ENCODE assay signal across 18 mouse cellular contexts in the genomic region with DNA sequence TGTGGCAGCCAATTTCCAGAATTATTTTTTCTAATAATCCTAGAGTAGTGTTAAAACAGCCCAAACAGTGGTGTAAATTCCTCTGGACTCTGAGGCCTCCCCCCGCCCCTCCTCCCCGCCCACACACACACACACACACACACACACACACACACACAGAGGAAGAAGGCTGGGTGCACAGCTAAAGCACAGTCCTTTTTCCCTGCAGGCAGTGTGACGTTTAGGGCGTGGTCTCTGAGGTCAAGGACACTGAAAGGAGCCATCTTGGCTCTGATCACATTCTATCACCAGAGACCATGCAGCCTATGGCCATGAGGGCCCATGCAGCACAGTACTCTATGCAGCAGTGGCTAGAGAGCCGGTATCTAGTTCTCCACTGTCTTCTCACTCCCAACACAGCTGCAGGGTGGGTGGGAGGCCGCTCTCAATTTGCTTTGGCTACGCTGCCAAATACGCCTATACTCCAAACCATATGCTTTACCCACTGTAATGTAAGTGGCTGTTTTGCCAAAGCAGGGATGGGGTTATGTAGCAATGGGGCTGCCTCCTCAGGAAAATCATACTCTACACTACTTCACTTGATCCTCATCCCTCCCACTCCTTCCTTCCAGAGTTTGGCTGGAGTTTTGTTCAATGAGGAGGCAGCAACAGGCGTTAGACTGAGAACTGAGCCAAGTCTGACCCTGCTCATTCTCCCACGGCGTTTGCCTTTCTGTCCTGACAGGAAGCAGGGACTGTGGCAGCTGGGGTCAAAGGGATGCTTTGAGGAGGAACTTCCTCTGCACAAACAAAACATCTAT. TPM values are rescaled to one million over a fixed set of nuclear protein-coding genes. Genes with fewer than 3 reads are reported as not detected.
DNase-seq lines count a peak whose midpoint lies in the region; ATAC-seq lines count a peak whose summit lies in the region.
"Had no signal": no experiment of that assay in that cellular context is flagged by ENCODE, and none has a peak within 500 bp of the region (broad histone marks: within the 10 kb centered on the region; RNA-seq: fewer than 3 reads in every experiment).

No protein-coding gene starts in this region.

- no peaks in the 10 kb centered on the region for H3K36me3 ChIP-seq in heart, embryonic 14.5 days (ENCODE audit: control insufficient read depth, insufficient read depth, low read length)
- H3K36me3 ChIP-seq in heart, embryonic 11.5 days (ENCODE audit: control insufficient read depth, insufficient read depth, low read length), result no peaks in the 10 kb centered on the region
- no peaks in the 10 kb centered on the region for H3K36me3 ChIP-seq in kidney, embryonic 16.5 days (ENCODE audit: insufficient read depth, low read length)
- no peaks in the 10 kb centered on the region for H3K36me3 ChIP-seq in midbrain, embryonic 15.5 days (replicated peaks)
- H3K36me3 ChIP-seq: forebrain, embryonic 12.5 days; midbrain, embryonic 13.5 days had no signal

- H3K4me2 ChIP-seq in heart, embryonic 14.5 days (ENCODE audit: low read length), result no peak overlapping the region
- H3K4me2 ChIP-seq in heart, embryonic 11.5 days, result no peak overlapping the region
- H3K4me2 ChIP-seq in kidney, embryonic 16.5 days (replicated peaks; ENCODE audit: low read depth, low read length), result no peak overlapping the region
- no peak overlapping the region for H3K4me2 ChIP-seq in midbrain, embryonic 15.5 days
- H3K4me2 ChIP-seq: forebrain, embryonic 12.5 days; midbrain, embryonic 13.5 days had no signal

- H3K9ac ChIP-seq in heart, embryonic 14.5 days (ENCODE audit: low read length), result no peak overlapping the region
- no peak overlapping the region for H3K9ac ChIP-seq in heart, embryonic 11.5 days (ENCODE audit: low read depth, low read length)
- no peak overlapping the region for H3K9ac ChIP-seq in kidney, embryonic 16.5 days (replicated peaks; ENCODE audit: low read length)
- H3K9ac ChIP-seq in midbrain, embryonic 15.5 days, result no peak overlapping the region
- H3K9ac ChIP-seq: forebrain, embryonic 12.5 days; midbrain, embryonic 13.5 days had no signal

- H3K9me3 ChIP-seq in heart, embryonic 14.5 days (ENCODE audit: control insufficient read depth, low read length), result no peaks in the 10 kb centered on the region
- no peaks in the 10 kb centered on the region for H3K9me3 ChIP-seq in heart, embryonic 11.5 days (replicated peaks; ENCODE audit: control insufficient read depth, low read length)
- H3K9me3 ChIP-seq in kidney, embryonic 16.5 days (ENCODE audit: low read length), result no peaks in the 10 kb centered on the region
- no peaks in the 10 kb centered on the region for H3K9me3 ChIP-seq in midbrain, embryonic 15.5 days
- H3K9me3 ChIP-seq: forebrain, embryonic 12.5 days; midbrain, embryonic 13.5 days had no signal

- peaks cover 8 to 14% of the 10 kb centered on the region in 2 experiments for H3K4me1 ChIP-seq in heart, embryonic 14.5 days (ENCODE audit: control insufficient read depth in 2 of 2, insufficient read depth in 2 of 2, low read length in 2 of 2)
- H3K4me1 ChIP-seq in heart, embryonic 11.5 days (ENCODE audit: control insufficient read depth, insufficient read depth, low read length), result 0 out of 2 replicates have a peak, but pooled peaks cover 3% of the 10 kb centered on the region
- H3K4me1 ChIP-seq in kidney, embryonic 16.5 days (ENCODE audit: insufficient read depth, low read length), result peaks cover 8% of the 10 kb centered on the region
- 0 out of 2 replicates have a peak, but pooled peaks cover 3% of the 10 kb centered on the region for H3K4me1 ChIP-seq in midbrain, embryonic 15.5 days
- H3K4me1 ChIP-seq: forebrain, embryonic 12.5 days had no signal

- no peak for DNase-seq in kidney, postnatal 36 days
- DNase-seq in right cerebral cortex, postnatal 25 days, result peak; percentile 40
- no peak for DNase-seq in right cerebral cortex, postnatal 14 days
- DNase-seq in spleen, postnatal 14 days (ENCODE audit: low spot score in 2 of 2), result no peak
- DNase-seq: adrenal gland, postnatal 14 days; cerebellum, adult 11-12 months; gastrocnemius, postnatal 14 days; kidney, postnatal 25 days; spleen, adult 18-20 months had no signal

- no peaks in the 10 kb centered on the region for H3K27me3 ChIP-seq in heart, embryonic 14.5 days (ENCODE audit: control insufficient read depth, insufficient read depth, low read length)
- no peaks in the 10 kb centered on the region for H3K27me3 ChIP-seq in heart, embryonic 11.5 days (ENCODE audit: control insufficient read depth, insufficient read depth, low read length)
- H3K27me3 ChIP-seq in kidney, embryonic 16.5 days (ENCODE audit: insufficient read depth, low read length), result no peaks in the 10 kb centered on the region
- no peaks in the 10 kb centered on the region for H3K27me3 ChIP-seq in midbrain, embryonic 15.5 days (replicated peaks)
- H3K27me3 ChIP-seq: forebrain, embryonic 12.5 days; midbrain, embryonic 13.5 days had no signal

- H3K27ac ChIP-seq in heart, embryonic 14.5 days (replicated peaks in 1 of 2; ENCODE audit: control insufficient read depth in 1 of 2, insufficient read depth in 1 of 2, low read depth in 2 of 2, low read length in 2 of 2), result peak overlapping the region; percentile 26 to 49; a peak in 3 of 4 replicates
- H3K27ac ChIP-seq in heart, embryonic 11.5 days (ENCODE audit: low read depth, low read length), result no peak overlapping the region
- no peak overlapping the region for H3K27ac ChIP-seq in kidney, embryonic 16.5 days (ENCODE audit: low read length)
- no peak overlapping the region for H3K27ac ChIP-seq in midbrain, embryonic 15.5 days
- H3K27ac ChIP-seq: forebrain, embryonic 12.5 days; midbrain, embryonic 13.5 days had no signal

- WGBS in heart, embryonic 14.5 days, result 66% methylated on average over 11 of the region's 11 CpGs
- 62% methylated on average over 11 of the region's 11 CpGs for WGBS in heart, embryonic 11.5 days (ENCODE audit: insufficient replicate concordance)
- 44% methylated on average over 11 of the region's 11 CpGs for WGBS in kidney, embryonic 16.5 days
- WGBS in midbrain, embryonic 15.5 days, result 77% methylated on average over 11 of the region's 11 CpGs

- ATAC-seq in heart, embryonic 14.5 days (ENCODE audit: insufficient number of reproducible peaks, insufficient read depth, low FRiP score, low read depth), result no peak
- no peak for ATAC-seq in heart, embryonic 11.5 days (replicated peaks; ENCODE audit: insufficient number of reproducible peaks, low FRiP score, low TSS enrichment)
- ATAC-seq in kidney, embryonic 16.5 days (ENCODE audit: low FRiP score, low TSS enrichment), result peak; percentile 74
- no peak for ATAC-seq in midbrain, embryonic 15.5 days (replicated peaks)
- ATAC-seq: midbrain, embryonic 13.5 days had no signal

- H3K4me3 ChIP-seq in heart, embryonic 14.5 days (ENCODE audit: control insufficient read depth in 1 of 2, insufficient read depth in 1 of 2, low read depth in 1 of 2, low read length in 2 of 2), result no peak overlapping the region
- H3K4me3 ChIP-seq in heart, embryonic 11.5 days (ENCODE audit: low read depth, low read length), result no peak overlapping the region
- no peak overlapping the region for H3K4me3 ChIP-seq in kidney, embryonic 16.5 days (ENCODE audit: low read length)
- no peak overlapping the region for H3K4me3 ChIP-seq in midbrain, embryonic 15.5 days
- H3K4me3 ChIP-seq: forebrain, embryonic 12.5 days; midbrain, embryonic 13.5 days had no signal

RNA-seq across cellular contexts. Expression of a gene that starts 18.4 kb away (rescaled TPM):
- polyA plus RNA-seq in heart, embryonic 14.5 days (2014; fragmentation: Nextera tagmentation; extraction: Ambion mirVana), result 0.18 TPM in 1 of 2 replicates, not detected in the other
- polyA plus RNA-seq in heart, embryonic 11.5 days (2014; fragmentation: Nextera tagmentation; extraction: Ambion mirVana), result not detected in 2 replicates
- polyA plus RNA-seq in kidney, embryonic 16.5 days (2015; fragmentation: Nextera tagmentation; extraction: Ambion mirVana), result 0.14 TPM in 1 of 2 replicates, not detected in the other
- polyA plus RNA-seq in midbrain, embryonic 15.5 days (2015; fragmentation: Nextera tagmentation; extraction: Ambion mirVana), result 1.1 and 3.2 TPM in 2 replicates
- polyA plus RNA-seq: C2C12; liver, embryonic 16.5 days; thymus, postnatal 0 days had no signal

RNA-seq across cellular contexts. Expression of a gene that starts 54.8 kb away (rescaled TPM):
- polyA plus RNA-seq in heart, embryonic 14.5 days (2014; fragmentation: Nextera tagmentation; extraction: Ambion mirVana), result not detected in 2 replicates
- polyA plus RNA-seq in heart, embryonic 11.5 days (2014; fragmentation: Nextera tagmentation; extraction: Ambion mirVana), result not detected in 2 replicates
- polyA plus RNA-seq in kidney, embryonic 16.5 days (2015; fragmentation: Nextera tagmentation; extraction: Ambion mirVana), result not detected in 2 replicates
- not detected in 2 replicates for polyA plus RNA-seq in midbrain, embryonic 15.5 days (2015; fragmentation: Nextera tagmentation; extraction: Ambion mirVana)
- polyA plus RNA-seq: C2C12; liver, embryonic 16.5 days; midbrain, embryonic 13.5 days; thymus, postnatal 0 days had no signal

RNA-seq across cellular contexts. Expression of a gene that starts 58.8 kb away (rescaled TPM):
- polyA plus RNA-seq in heart, embryonic 14.5 days (2014; fragmentation: Nextera tagmentation; extraction: Ambion mirVana), result 465 and 517 TPM in 2 replicates
- polyA plus RNA-seq in heart, embryonic 11.5 days (2014; fragmentation: Nextera tagmentation; extraction: Ambion mirVana), result 632 and 689 TPM in 2 replicates
- polyA plus RNA-seq in kidney, embryonic 16.5 days (2015; fragmentation: Nextera tagmentation; extraction: Ambion mirVana), result 999 and 1,010 TPM in 2 replicates
- polyA plus RNA-seq in midbrain, embryonic 15.5 days (2015; fragmentation: Nextera tagmentation; extraction: Ambion mirVana), result 375 and 382 TPM in 2 replicates

Comparison
In these comparisons a context has a peak if more than half of its experiments do, and no peak if none do; other contexts are left out.
1. H3K27ac ChIP-seq: peak in heart, embryonic 14.5 days (2 of 2); none in heart, embryonic 11.5 days (single experiment), kidney, embryonic 16.5 days (single experiment) and midbrain, embryonic 15.5 days (single experiment).